Mouse (Mus musculus): Measurements from ENCODE around the gene Usf1.

DNA sequence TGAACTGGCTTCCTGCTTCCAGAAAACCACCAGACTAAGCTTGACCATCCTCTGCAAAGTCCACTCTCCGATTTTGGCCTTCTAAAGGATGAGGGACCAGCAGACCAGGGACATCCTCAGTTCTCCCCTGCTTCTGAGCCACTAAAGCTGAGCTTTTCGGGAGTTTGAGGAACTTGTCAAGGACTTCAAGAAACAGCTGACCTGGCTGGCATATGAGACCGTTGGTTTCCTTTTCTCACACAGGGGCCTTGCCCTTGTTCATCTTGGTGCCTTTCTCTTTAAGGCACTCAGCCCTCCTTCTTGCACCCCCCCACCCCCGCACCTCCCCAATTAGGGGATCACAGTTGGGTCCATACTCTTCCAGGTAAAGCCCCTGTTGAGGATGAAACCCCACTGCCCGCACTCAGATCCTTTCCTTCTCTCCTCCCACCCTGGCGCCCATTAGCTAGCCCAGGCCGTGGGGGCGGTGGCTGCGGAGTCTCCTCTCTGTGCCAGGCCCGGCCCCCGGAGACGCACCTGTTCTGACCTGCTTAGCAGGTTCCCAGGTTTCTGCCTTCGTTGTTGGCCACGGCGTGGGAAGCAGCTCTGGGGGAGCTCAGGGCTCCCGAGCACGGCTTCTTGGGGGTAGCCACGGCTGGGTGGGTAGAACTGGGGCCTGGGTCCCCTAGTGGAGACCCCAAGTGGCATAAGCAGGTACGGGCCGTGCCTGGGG is 41.1 kb upstream of the Usf1 start, which contains the start of gene Nectin4:
- TF ChIP-seq CTCF (IDR thresholded peaks at IDR 0.05; ENCODE audit: insufficient read depth, low read depth, low read length) (no peak), POLR2A (IDR thresholded peaks at IDR 0.05; ENCODE audit: insufficient read depth, low read depth, low read length) (no peak)

All from olfactory bulb, adult 2 months (tissue).